Comparison of ENCODE assay signal across 8 mouse cellular contexts in genomic region chrX:36328271-36329039, GRCm38 (mm10). TPM values are rescaled to one million over a fixed set of nuclear protein-coding genes. Genes with fewer than 3 reads are reported as not detected.
DNase-seq lines count a peak whose midpoint lies in the region; ATAC-seq and TF ChIP-seq lines count a peak whose summit lies in the region.

Gene Lonrf3, plus strand, starts transcription at chrX:36328353.

- no peak for TF ChIP-seq CTCF in lung, postnatal 0 days (IDR thresholded peaks at IDR 0.05)

- TF ChIP-seq EP300 in lung, postnatal 0 days (IDR thresholded peaks at IDR 0.05): no peak

- no peaks in the 10 kb centered on the region for H3K4me1 ChIP-seq in hindbrain, embryonic 14.5 days (replicated peaks; ENCODE audit: control insufficient read depth, insufficient read depth, low read length)
- no peaks in the 10 kb centered on the region for H3K4me1 ChIP-seq in lung, postnatal 0 days (ENCODE audit: insufficient read depth, low read depth, low read length)

- peak within 1 kb of the TSS; percentile 45 for H3K4me3 ChIP-seq in hindbrain, embryonic 14.5 days (replicated peaks; ENCODE audit: low read length)
- H3K4me3 ChIP-seq in lung, postnatal 0 days (ENCODE audit: low read depth, low read length): peak within 1 kb of the TSS; percentile 42

- ATAC-seq in hindbrain, embryonic 14.5 days (ENCODE audit: low FRiP score): peak; percentile 86
- peak; percentile 66 for ATAC-seq in lung, postnatal 0 days

- no peak within 1 kb of the TSS for H3K27ac ChIP-seq in hindbrain, embryonic 14.5 days
- H3K27ac ChIP-seq in lung, postnatal 0 days (ENCODE audit: low read length): no peak within 1 kb of the TSS

- H3K4me2 ChIP-seq in hindbrain, embryonic 14.5 days (replicated peaks): peak within 1 kb of the TSS; percentile 88
- H3K4me2 ChIP-seq in lung, postnatal 0 days (replicated peaks; ENCODE audit: low read depth, low read length): peak within 1 kb of the TSS; percentile 70

- DNase-seq in ZHBTc4 (ENCODE audit: low read depth, low spot score): peak; percentile 64
- DNase-seq in cerebellum, postnatal 25 days: peak; percentile 81 to 86
- peak; percentile 75 for DNase-seq in gastrocnemius, adult 18-20 months (ENCODE audit: low spot score)
- peak; percentile 62 for DNase-seq in hindbrain, embryonic 14.5 days (ENCODE audit: low spot score)
- peak; percentile 52 to 66 for DNase-seq in layer of hippocampus, postnatal 25 days (ENCODE audit: extremely low spot score in 1 of 2, low spot score in 1 of 2)
- peak; percentile 71 for DNase-seq in lung, postnatal 0 days (ENCODE audit: low spot score)
- peak; percentile 61 for DNase-seq in ovary, adult 18-20 months (ENCODE audit: low spot score)
- DNase-seq in urinary bladder, adult 18-20 months (ENCODE audit: low spot score in 2 of 2): peak; percentile 50 to 55

- WGBS in hindbrain, embryonic 14.5 days: 31% methylated on average over 65 of the region's 68 CpGs
- 20% methylated on average over 53 of the region's 68 CpGs for WGBS in lung, postnatal 0 days

- no peaks in the 10 kb centered on the region for H3K36me3 ChIP-seq in hindbrain, embryonic 14.5 days (replicated peaks; ENCODE audit: control insufficient read depth, insufficient read depth)
- H3K36me3 ChIP-seq in lung, postnatal 0 days (ENCODE audit: insufficient read depth, low read length): no peaks in the 10 kb centered on the region

- no peak within 1 kb of the TSS for H3K9ac ChIP-seq in hindbrain, embryonic 14.5 days
- H3K9ac ChIP-seq in lung, postnatal 0 days (replicated peaks; ENCODE audit: low read depth): no peak within 1 kb of the TSS

- H3K27me3 ChIP-seq in hindbrain, embryonic 14.5 days (ENCODE audit: control insufficient read depth, insufficient read depth, low read length): peaks cover 12% of the 10 kb centered on the region
- H3K27me3 ChIP-seq in lung, postnatal 0 days (replicated peaks; ENCODE audit: insufficient read depth, low read length): no peaks in the 10 kb centered on the region

- no peaks in the 10 kb centered on the region for H3K9me3 ChIP-seq in hindbrain, embryonic 14.5 days (ENCODE audit: control insufficient read depth, low read length)
- H3K9me3 ChIP-seq in lung, postnatal 0 days (ENCODE audit: low read length): no peaks in the 10 kb centered on the region

RNA-seq across cellular contexts. Expression of gene Lonrf3, which starts in this region (rescaled TPM):
- total RNA-seq in gastrocnemius, adult 18-20 months (2021): 1 to 10 TPM in 1 of 2 experiments, under 1 TPM in 1; 0.96 to 2.3 TPM
- 0.63 and 0.83 TPM in 2 replicates for polyA plus RNA-seq in hindbrain, embryonic 14.5 days (2014; fragmentation: Nextera tagmentation; extraction: Ambion mirVana)
- 10 to 100 TPM; 19.3 to 24.8 TPM for total RNA-seq in layer of hippocampus, postnatal 25 days (2021)
- polyA plus RNA-seq in lung, postnatal 0 days (2015; fragmentation: Nextera tagmentation; extraction: Ambion mirVana): 0.60 and 1.1 TPM in 2 replicates

Comparison
In these comparisons a context has a peak if more than half of its experiments do, and no peak if none do; other contexts are left out.
1. RNA of gene Lonrf3 (total RNA-seq): 19.3 to 24.8 TPM in layer of hippocampus, postnatal 25 days; 0.96 to 2.3 TPM in gastrocnemius, adult 18-20 months; every median in the first group is over 4 times any median in the second.
2. Peak in DNase-seq, ATAC-seq, H3K4me3 ChIP-seq and H3K4me2 ChIP-seq in hindbrain, embryonic 14.5 days; RNA of the gene not detected or under 1 TPM.
3. Peak in every context shown above with its lines, with median percentiles within 50 percentile points of each other: DNase-seq.